In the genomic region with DNA sequence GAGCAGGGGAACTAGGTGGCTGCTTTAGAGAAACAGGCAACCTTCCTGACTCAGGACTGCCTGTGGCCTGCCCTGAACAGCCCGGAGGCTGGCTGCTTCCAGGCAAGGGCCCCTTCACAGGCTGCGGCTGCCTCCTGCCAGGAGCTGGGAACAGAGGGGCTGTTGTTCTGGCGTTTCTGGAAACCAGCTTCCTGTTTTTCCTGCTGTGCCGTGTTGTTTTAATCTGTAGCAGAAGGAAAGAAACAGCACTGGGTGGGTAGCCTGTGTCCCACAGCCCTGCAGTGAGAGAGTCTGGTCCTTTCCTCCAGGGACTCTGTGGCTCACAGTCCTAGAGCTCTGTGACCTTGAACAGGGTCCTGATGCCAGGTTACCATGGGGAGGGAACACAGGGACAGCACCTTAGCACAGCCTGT, we compare ENCODE assay signal across 8 mouse cellular contexts. TPM values are rescaled to one million over a fixed set of nuclear protein-coding genes. Genes with fewer than 3 reads are reported as not detected.
DNase-seq lines count a peak whose midpoint lies in the region; ATAC-seq and TF ChIP-seq lines count a peak whose summit lies in the region.

No protein-coding gene starts in this region.

- no peak for TF ChIP-seq EP300 in lung, postnatal 0 days (IDR thresholded peaks at IDR 0.05)

- DNase-seq in lung, postnatal 0 days (ENCODE audit: low spot score): no peak
- no peak for DNase-seq in lung, adult 18-20 months
- DNase-seq in embryo, embryonic 10 days (ENCODE audit: low spot score): peak; percentile 62
- DNase-seq in kidney, postnatal 14 days: peak; percentile 66
- DNase-seq in neural tube, embryonic 11.5 days (ENCODE audit: low spot score): peak; percentile 63

- no peak overlapping the region for H3K4me3 ChIP-seq in lung, postnatal 0 days (ENCODE audit: low read depth, low read length)
- H3K4me3 ChIP-seq in heart, embryonic 12.5 days: no peak overlapping the region
- no peak overlapping the region for H3K4me3 ChIP-seq in neural tube, embryonic 11.5 days (ENCODE audit: low read depth, low read length)

- WGBS in lung, postnatal 0 days: 11% methylated on average over 4 of the region's 4 CpGs
- WGBS in heart, embryonic 12.5 days: 2% methylated on average over 4 of the region's 4 CpGs
- WGBS in neural tube, embryonic 11.5 days: 6% methylated on average over 4 of the region's 4 CpGs

- ATAC-seq in lung, postnatal 0 days: peak; percentile 10
- peak; percentile 74 for ATAC-seq in heart, embryonic 12.5 days (ENCODE audit: insufficient number of reproducible peaks, low FRiP score)
- peak; percentile 42; the same call in 1 of the 2 replicates for ATAC-seq in neural tube, embryonic 11.5 days (ENCODE audit: insufficient read depth, low FRiP score, low TSS enrichment)
- ATAC-seq in monocyte, adult 5-6 weeks (replicated peaks; ENCODE audit: insufficient number of reproducible peaks, low FRiP score, low TSS enrichment, poor library complexity, severe bottlenecking): no peak
- no peak for ATAC-seq in erythroid progenitor cell, adult 5-6 weeks (replicated peaks; ENCODE audit: low FRiP score, poor library complexity, severe bottlenecking)

- no peak overlapping the region for H3K9ac ChIP-seq in lung, postnatal 0 days (replicated peaks; ENCODE audit: low read depth)
- peak overlapping the region; percentile 31 for H3K9ac ChIP-seq in heart, embryonic 12.5 days
- H3K9ac ChIP-seq in neural tube, embryonic 11.5 days (ENCODE audit: low read length): peak overlapping the region; percentile 15; the same call in 1 of the 2 replicates

- no peaks in the 10 kb centered on the region for H3K9me3 ChIP-seq in lung, postnatal 0 days (ENCODE audit: low read length)
- 0 out of 2 replicates have a peak, but pooled peaks cover 2% of the 10 kb centered on the region for H3K9me3 ChIP-seq in heart, embryonic 12.5 days (replicated peaks)
- no peaks in the 10 kb centered on the region for H3K9me3 ChIP-seq in neural tube, embryonic 11.5 days (ENCODE audit: control insufficient read depth, low read length)

- no peaks in the 10 kb centered on the region for H3K36me3 ChIP-seq in lung, postnatal 0 days (ENCODE audit: insufficient read depth, low read length)
- H3K36me3 ChIP-seq in heart, embryonic 12.5 days: peaks cover 3% of the 10 kb centered on the region; the same call in 1 of the 2 replicates
- no peaks in the 10 kb centered on the region for H3K36me3 ChIP-seq in neural tube, embryonic 11.5 days (ENCODE audit: control insufficient read depth, insufficient read depth, low read length)

- no peak for TF ChIP-seq CTCF in lung, postnatal 0 days (IDR thresholded peaks at IDR 0.05)

- H3K4me2 ChIP-seq in lung, postnatal 0 days (replicated peaks; ENCODE audit: low read depth, low read length): no peak overlapping the region
- H3K4me2 ChIP-seq in heart, embryonic 12.5 days: peak overlapping the region; percentile 1; the same call in 1 of the 2 replicates
- H3K4me2 ChIP-seq in neural tube, embryonic 11.5 days (ENCODE audit: low read depth): no peak overlapping the region

- peak overlapping the region; percentile 51 for H3K27ac ChIP-seq in lung, postnatal 0 days (ENCODE audit: low read length)
- H3K27ac ChIP-seq in heart, embryonic 12.5 days (ENCODE audit: poor library complexity, severe bottlenecking): peak overlapping the region; percentile 92
- H3K27ac ChIP-seq in neural tube, embryonic 11.5 days (ENCODE audit: low read depth, low read length): peak overlapping the region; percentile 75

- no peaks in the 10 kb centered on the region for H3K27me3 ChIP-seq in lung, postnatal 0 days (replicated peaks; ENCODE audit: insufficient read depth, low read length)
- no peaks in the 10 kb centered on the region for H3K27me3 ChIP-seq in heart, embryonic 12.5 days (replicated peaks)
- H3K27me3 ChIP-seq in neural tube, embryonic 11.5 days (ENCODE audit: control insufficient read depth, insufficient read depth, low read length): no peaks in the 10 kb centered on the region

- H3K4me1 ChIP-seq in lung, postnatal 0 days (ENCODE audit: insufficient read depth, low read depth, low read length): peaks cover 28% of the 10 kb centered on the region; the same call in 1 of the 2 replicates
- H3K4me1 ChIP-seq in heart, embryonic 12.5 days (replicated peaks): peaks cover 78% of the 10 kb centered on the region
- peaks cover 16% of the 10 kb centered on the region for H3K4me1 ChIP-seq in neural tube, embryonic 11.5 days (ENCODE audit: control insufficient read depth, insufficient read depth, low read length)

RNA-seq across cellular contexts. Expression of gene Ctdspl, which starts 54.2 kb away (rescaled TPM):
- polyA plus RNA-seq in lung, postnatal 0 days (2015; fragmentation: Nextera tagmentation; extraction: Ambion mirVana): 27.8 and 29.9 TPM in 2 replicates
- polyA plus RNA-seq in heart, embryonic 12.5 days (2016; fragmentation: Nextera tagmentation; extraction: Ambion mirVana): 7.8 and 9.7 TPM in 2 replicates
- 8.0 and 8.6 TPM in 2 replicates for polyA plus RNA-seq in neural tube, embryonic 11.5 days (2014; fragmentation: Nextera tagmentation; extraction: Ambion mirVana)
- total RNA-seq in monocyte, adult 5-6 weeks (2017): 0.49 TPM in 1 of 3 replicates, not detected in the others
- total RNA-seq in erythroid progenitor cell, adult 5-6 weeks (2015; ENCODE audit: low replicate concordance): 0.72 and 4.2 TPM in 2 replicates
- 0.38 and 2.2 TPM in 2 replicates for total RNA-seq in erythroid progenitor cell, adult 5-6 weeks (2017; ENCODE audit: low replicate concordance)

Comparison
In these comparisons a context has a peak if more than half of its experiments do, and no peak if none do; other contexts are left out.
1. ATAC-seq: peak in lung, postnatal 0 days (single experiment), heart, embryonic 12.5 days (single experiment) and neural tube, embryonic 11.5 days (single experiment); none in monocyte, adult 5-6 weeks (single experiment) and erythroid progenitor cell, adult 5-6 weeks (single experiment).
2. DNase-seq: peak in embryo, embryonic 10 days (single experiment), kidney, postnatal 14 days (single experiment) and neural tube, embryonic 11.5 days (single experiment); none in lung, postnatal 0 days (single experiment) and lung, adult 18-20 months (0 of 2).
3. Peak in every context shown above with its lines, with median percentiles within 50 percentile points of each other: H3K27ac ChIP-seq.